Mouse (Mus musculus): Measurements from ENCODE around the gene Noxred1. TPM values are rescaled to one million over a fixed set of nuclear protein-coding genes. Genes with fewer than 3 reads are reported as not detected.

Gene Noxred1
- total and polyA plus RNA-seq, 3 experiments: 5.1 to 10.4 (median 6.9) TPM

- TF ChIP-seq MAFK (IDR thresholded peaks at IDR 0.05; ENCODE audit: insufficient replicate concordance, low read length): no peak
- TF ChIP-seq CHD1 (IDR thresholded peaks at IDR 0.05; ENCODE audit: low read depth, low read length): peak; percentile 78; the same call in 1 of the 2 replicates
- TF ChIP-seq SIN3A (IDR thresholded peaks at IDR 0.05; ENCODE audit: low read length): peak; percentile 66
- TF ChIP-seq ZMIZ1 (IDR thresholded peaks at IDR 0.05; ENCODE audit: low read depth, low read length): no peak
- peak; percentile 57 for TF ChIP-seq SMC3 (IDR thresholded peaks at IDR 0.05; ENCODE audit: low read depth, low read length)
- no peak for TF ChIP-seq MEF2A (IDR thresholded peaks at IDR 0.05; ENCODE audit: borderline replicate concordance, low read depth, low read length)
- no peak for TF ChIP-seq KAT2A (IDR thresholded peaks at IDR 0.05; ENCODE audit: insufficient replicate concordance, low read length)
- peak; percentile 43; the same call in 1 of the 2 replicates for TF ChIP-seq MAX (IDR thresholded peaks at IDR 0.05; ENCODE audit: low read length)
Measured at GRCm38 (mm10) chr12:87267682-87268081, 29.1 kb upstream of the Noxred1 start (continued).

DNA sequence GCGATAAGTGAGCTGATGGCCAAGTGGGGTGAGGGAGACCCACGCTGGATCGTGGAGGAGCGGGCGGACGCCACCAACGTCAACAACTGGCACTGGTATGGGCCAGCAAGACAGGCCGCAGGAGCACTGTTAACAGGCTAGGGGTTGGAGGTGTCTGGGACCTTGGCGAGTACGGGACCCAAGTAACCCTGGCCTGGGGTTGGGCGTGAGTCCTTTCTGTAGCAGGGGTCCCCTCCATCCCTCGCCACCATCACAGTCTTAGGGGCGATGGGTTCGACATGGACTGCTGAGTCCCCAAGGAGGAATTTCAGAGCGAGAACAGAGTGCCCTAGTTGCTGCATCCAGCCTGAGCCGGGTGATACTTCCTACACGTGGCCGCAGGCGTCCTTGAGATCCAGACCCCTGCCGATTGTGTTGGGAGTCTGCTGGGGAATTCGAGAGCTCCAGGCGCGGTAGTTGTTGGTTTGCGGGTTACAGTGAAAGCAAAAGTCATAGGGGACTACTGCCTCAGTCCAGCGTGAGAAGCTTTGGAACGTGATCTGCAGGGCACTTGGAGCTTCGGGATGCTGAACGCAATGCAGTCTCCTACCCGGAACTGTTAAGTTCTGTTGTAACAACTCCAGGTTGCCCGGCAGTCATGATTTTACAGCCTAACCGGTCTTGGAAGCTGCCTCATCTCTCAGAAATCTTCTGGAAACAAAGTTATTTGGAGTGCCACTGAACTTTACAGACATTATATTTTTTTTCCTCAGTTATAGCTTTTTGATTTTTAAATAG lies 28.5 kb upstream of the Noxred1 start:
- H3K4me2 ChIP-seq (ENCODE audit: insufficient read depth, low read depth, poor library complexity, severe bottlenecking): peak overlapping the region; percentile 64

GRCm38 (mm10) chr12:87266108-87266826 lies 27.7 kb upstream of the Noxred1 start, which contains the start of the genes Vipas39 and Ahsa1:
Gene Vipas39, minus strand, starts transcription at chr12:87266256.
Gene Ahsa1, plus strand, starts transcription at chr12:87266479.
- Histone ChIP-seq H3K79me2 (replicated peaks; ENCODE audit: control insufficient read depth, extremely low read depth, insufficient read depth, poor library complexity, severe bottlenecking) (peaks cover 18% of the 10 kb centered on the region), H3K9me3 (replicated peaks; ENCODE audit: low read length) (no peaks in the 10 kb centered on the region), H3K4me2 (ENCODE audit: insufficient read depth, low read depth, poor library complexity, severe bottlenecking) (peak within 1 kb of the TSS; percentile 85), H3K36me3 (replicated peaks in 1 of 2; ENCODE audit: control insufficient read depth in 1 of 2, insufficient read depth in 1 of 2, low read length in 1 of 2) (peaks cover 36 to 54% of the 10 kb centered on the region in 2 experiments), H3K9ac (ENCODE audit: insufficient read depth, low read depth) (peak within 1 kb of the TSS; percentile 80), H3K4me3 (replicated peaks in 1 of 3; ENCODE audit: low read depth in 2 of 3, low read length in 2 of 3, poor library complexity in 1 of 3) (peak within 1 kb of the TSS; percentile 72 to 95 (median 93)), H3K27me3 (replicated peaks) (no peaks in the 10 kb centered on the region), H3K4me1 (ENCODE audit: control insufficient read depth in 1 of 2, insufficient read depth in 2 of 2) (peaks cover 4 to 47% of the 10 kb centered on the region in 2 experiments; a peak in 3 of 4 replicates), H3K27ac (ENCODE audit: insufficient read depth, low read depth) (peak within 1 kb of the TSS; percentile 77)
- in situ Hi-C loops (cut with MboI; ENCODE audit: low pct_ligation_motif_present, low pct_unique_long_range_greater_than_20kb, low sequenced_read_pairs): no loop called here
- dilution Hi-C loops (cut with MboI; ENCODE audit: extremely low pct_ligation_motif_present, extremely low pct_unique_long_range_greater_than_20kb, low sequenced_read_pairs): no loop called here
- peak; percentile 98 for DNase-seq (ENCODE audit: extremely low read depth)
- TF ChIP-seq ZC3H11A (IDR thresholded peaks at IDR 0.05; ENCODE audit: low read depth, low read length) (no peak), PAX5 (IDR thresholded peaks at IDR 0.05; ENCODE audit: low read length) (no peak), ZNF384 (IDR thresholded peaks at IDR 0.05; ENCODE audit: low read depth, low read length) (no peak), MXI1 (IDR thresholded peaks at IDR 0.05; ENCODE audit: low read depth, low read length) (no peak; the same call in 1 of the 2 replicates), SMC3 (IDR thresholded peaks at IDR 0.05; ENCODE audit: low read depth, low read length) (no peak; the same call in 1 of the 2 replicates), NELFE (IDR thresholded peaks at IDR 0.05; ENCODE audit: low read depth, low read length) (peak; percentile 96), TCF12 (IDR thresholded peaks at IDR 0.05; ENCODE audit: low read depth, low read length) (peak; percentile 70), RAD21 (IDR thresholded peaks at IDR 0.05; ENCODE audit: low read depth, low read length) (no peak), UBTF (IDR thresholded peaks at IDR 0.05; ENCODE audit: low read depth, low read length) (no peak), POLR2A (IDR thresholded peaks at IDR 0.05; ENCODE audit: low read depth, low read length) (peak; percentile 94), ELF1 (IDR thresholded peaks at IDR 0.05; ENCODE audit: low read depth, low read length) (peak; percentile 92), MAFK (IDR thresholded peaks at IDR 0.05; ENCODE audit: insufficient replicate concordance, low read length) (peak; percentile 67; the same call in 1 of the 2 replicates), EP300 (IDR thresholded peaks at IDR 0.05; ENCODE audit: low read length) (no peak), ZMIZ1 (IDR thresholded peaks at IDR 0.05; ENCODE audit: low read depth, low read length) (peak; percentile 90), SIN3A (IDR thresholded peaks at IDR 0.05; ENCODE audit: low read length) (peak; percentile 89), CHD1 (IDR thresholded peaks at IDR 0.05; ENCODE audit: low read depth, low read length) (no peak), ETS1 (conservative IDR thresholded peaks at IDR 0.05; ENCODE audit: low read depth, low read length) (no peak), ZKSCAN1 (IDR thresholded peaks at IDR 0.05; ENCODE audit: borderline replicate concordance, low read depth, low read length) (no peak), NRF1 (IDR thresholded peaks at IDR 0.05; ENCODE audit: low read depth, low read length) (0 out of 2 replicates have a peak, but pooled peaks have one; percentile 12), USF2 (conservative IDR thresholded peaks at IDR 0.05; ENCODE audit: low read depth, low read length) (no peak), MEF2A (IDR thresholded peaks at IDR 0.05; ENCODE audit: borderline replicate concordance, low read depth, low read length) (peak; percentile 39; the same call in 1 of the 2 replicates)

More for the DNA sequence above, 28.5 kb upstream of the Noxred1 start:
- peaks cover 18% of the 10 kb centered on the region for H3K79me2 ChIP-seq (replicated peaks; ENCODE audit: control insufficient read depth, extremely low read depth, insufficient read depth, poor library complexity, severe bottlenecking)
- H3K9me3 ChIP-seq (replicated peaks; ENCODE audit: low read length): no peaks in the 10 kb centered on the region
- H3K36me3 ChIP-seq (replicated peaks in 1 of 2; ENCODE audit: control insufficient read depth in 1 of 2, insufficient read depth in 1 of 2, low read length in 1 of 2): peaks cover 37 to 54% of the 10 kb centered on the region in 2 experiments
- in situ Hi-C loops (cut with MboI; ENCODE audit: low pct_ligation_motif_present, low pct_unique_long_range_greater_than_20kb, low sequenced_read_pairs) (no loop called here), dilution Hi-C loops (cut with MboI; ENCODE audit: extremely low pct_ligation_motif_present, extremely low pct_unique_long_range_greater_than_20kb, low sequenced_read_pairs) (no loop called here)
- H3K27ac ChIP-seq (ENCODE audit: insufficient read depth, low read depth): peak overlapping the region; percentile 58
- peaks cover 4 to 47% of the 10 kb centered on the region in 2 experiments; a peak in 3 of 4 replicates for H3K4me1 ChIP-seq (ENCODE audit: control insufficient read depth in 1 of 2, insufficient read depth in 2 of 2)
- H3K4me3 ChIP-seq (replicated peaks in 1 of 3; ENCODE audit: low read depth in 2 of 3, low read length in 2 of 3, poor library complexity in 1 of 3): peak overlapping the region; percentile 72 to 93 (median 91)
- peak overlapping the region; percentile 65 for H3K9ac ChIP-seq (ENCODE audit: insufficient read depth, low read depth)
- peak; percentile 37 for DNase-seq (ENCODE audit: extremely low read depth)
- no peaks in the 10 kb centered on the region for H3K27me3 ChIP-seq (replicated peaks)
- TF ChIP-seq KAT2A (IDR thresholded peaks at IDR 0.05; ENCODE audit: insufficient replicate concordance, low read length): no peak
- no peak for TF ChIP-seq UBTF (IDR thresholded peaks at IDR 0.05; ENCODE audit: low read depth, low read length)
- no peak for TF ChIP-seq POLR2A (IDR thresholded peaks at IDR 0.05; ENCODE audit: low read depth, low read length)
- TF ChIP-seq POLR2AphosphoS2 (IDR thresholded peaks at IDR 0.05; ENCODE audit: low read depth, low read length): no peak
- peak; percentile 50 for TF ChIP-seq MXI1 (IDR thresholded peaks at IDR 0.05; ENCODE audit: low read depth, low read length)
- TF ChIP-seq IRF4 (IDR thresholded peaks at IDR 0.05; ENCODE audit: low read depth, low read length): no peak
- no peak for TF ChIP-seq NRF1 (IDR thresholded peaks at IDR 0.05; ENCODE audit: low read depth, low read length)

Data from CH12.LX (cell line).